Mouse (Mus musculus): ENCODE data around the gene Dazap1.

- TF ChIP-seq CTCF (IDR thresholded peaks at IDR 0.05; ENCODE audit: low read depth) = no peak
- no peak for TF ChIP-seq EP300 (IDR thresholded peaks at IDR 0.05; ENCODE audit: low read depth)
These were observed 53.3 kb downstream of the Dazap1 start for GRCm38 (mm10) chr10:80314494-80315001.
